26 mouse cellular contexts compared by ENCODE assay signal in the genomic region with DNA sequence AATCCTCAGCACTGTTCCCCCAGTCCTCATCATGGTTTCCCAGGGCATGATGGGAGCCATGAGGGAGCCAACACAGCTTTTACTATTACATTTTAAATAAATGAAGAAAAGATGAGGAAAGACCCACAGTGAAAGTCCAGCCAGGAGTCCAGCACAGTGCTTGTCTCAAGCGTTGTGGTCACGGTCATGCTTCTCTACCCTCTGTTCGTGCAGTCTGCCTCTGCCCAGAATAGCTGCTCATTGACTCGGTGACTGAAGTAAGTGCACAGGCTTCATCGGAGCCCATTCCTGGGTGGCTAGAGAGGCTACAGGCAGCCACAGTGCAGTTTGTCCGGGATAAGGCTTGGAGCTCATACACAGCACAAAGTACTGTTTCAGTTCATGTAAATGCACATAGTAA.
"Had no signal": no experiment of that assay in that cellular context is flagged by ENCODE, and none has a peak within 500 bp of the region (broad histone marks: within the 10 kb centered on the region; RNA-seq: fewer than 3 reads in every experiment).

No protein-coding gene starts in this region.

- H3K27me3 ChIP-seq: heart, embryonic 12.5 days; hindbrain, embryonic 12.5 days; intestine, embryonic 15.5 days; limb, embryonic 12.5 days; liver, embryonic 13.5 days; liver, embryonic 15.5 days had no signal

- H3K4me1 ChIP-seq: heart, embryonic 10.5 days; heart, embryonic 12.5 days; hindbrain, embryonic 12.5 days; intestine, embryonic 15.5 days; limb, embryonic 10.5 days; limb, embryonic 12.5 days; liver, embryonic 13.5 days; liver, embryonic 15.5 days had no signal

- H3K27ac ChIP-seq: gastrocnemius, adult 2 months; heart, embryonic 10.5 days; hindbrain, embryonic 10.5 days; hindbrain, embryonic 12.5 days; hindbrain, embryonic 14.5 days; intestine, embryonic 15.5 days; layer of hippocampus, adult 2 months; left cerebral cortex, adult 2 months; limb, embryonic 10.5 days; limb, embryonic 12.5 days; liver, embryonic 13.5 days; liver, embryonic 15.5 days had no signal

- H3K4me3 ChIP-seq: gastrocnemius, adult 2 months; heart, embryonic 10.5 days; heart, embryonic 12.5 days; hindbrain, embryonic 10.5 days; hindbrain, embryonic 12.5 days; intestine, embryonic 15.5 days; layer of hippocampus, adult 2 months; left cerebral cortex, adult 2 months; limb, embryonic 10.5 days; limb, embryonic 12.5 days; liver, embryonic 13.5 days; liver, embryonic 15.5 days had no signal

- H3K9ac ChIP-seq: heart, embryonic 12.5 days; hindbrain, embryonic 12.5 days; hindbrain, embryonic 14.5 days; intestine, embryonic 15.5 days; limb, embryonic 12.5 days; liver, embryonic 13.5 days; liver, embryonic 15.5 days; liver, postnatal 0 days had no signal

- DNase-seq: gastrocnemius, adult 2 months; gastrocnemius, postnatal 10 days; gastrocnemius, postnatal 25 days; heart, adult 18-20 months; heart, postnatal 10 days; heart, postnatal 4 days; kidney, adult 9 months; kidney, postnatal 14 days; liver; liver, embryonic 13.5 days; liver, postnatal 0 days had no signal

- H3K9me3 ChIP-seq: heart, embryonic 10.5 days; heart, embryonic 12.5 days; hindbrain, embryonic 10.5 days; hindbrain, embryonic 12.5 days; intestine, embryonic 15.5 days; limb, embryonic 10.5 days; limb, embryonic 12.5 days; liver, embryonic 13.5 days; liver, embryonic 15.5 days had no signal

- ATAC-seq: hindbrain, embryonic 16.5 days; inflammation-experienced regulatory T-cells, adult 6 months; intestine, embryonic 15.5 days; intestine, postnatal 0 days; liver, postnatal 0 days had no signal

- H3K4me2 ChIP-seq: heart, embryonic 12.5 days; hindbrain, embryonic 12.5 days; hindbrain, embryonic 14.5 days; intestine, embryonic 15.5 days; limb, embryonic 12.5 days; liver, embryonic 11.5 days; liver, embryonic 13.5 days; liver, embryonic 15.5 days had no signal

- H3K36me3 ChIP-seq: heart, embryonic 10.5 days; heart, embryonic 12.5 days; hindbrain, embryonic 10.5 days; hindbrain, embryonic 12.5 days; intestine, embryonic 15.5 days; limb, embryonic 10.5 days; limb, embryonic 12.5 days; liver, embryonic 13.5 days; liver, embryonic 15.5 days had no signal
